Mouse (Mus musculus) liver, postnatal 0 days (tissue): ENCODE results near the gene Cdk5rap1.
"Not testable (repeated sequence)": the region's sequence is repeated elsewhere in the genome, so short reads cannot be mapped to it uniquely, and the experiment has no call there.

Experiments
- CTCF ChIP-seq: sonication (generic); IDR thresholded peaks from 2 replicates; pipeline ENCODE4 v1.5.1; 2016; ENCODE audit warnings: antibody characterized with exemption, low read depth
- EP300 ChIP-seq: IDR thresholded peaks from 2 replicates; pipeline ENCODE4 v1.6.1; 2016; ENCODE audit warnings: antibody characterized with exemption, low read depth, mild to moderate bottlenecking

GRCm38 (mm10) chr2:154306927-154307326 is 65.9 kb downstream of the Cdk5rap1 start, which contains the start of gene Bpifb9b:
- not testable (repeated sequence) for TF ChIP-seq CTCF, EP300
